Mouse (Mus musculus): Measurements from ENCODE around the gene Exoc6b. TPM values are rescaled to one million over a fixed set of nuclear protein-coding genes. Genes with fewer than 3 reads are reported as not detected.
A peak's percentile ranks its signal among the peaks of the same experiment; 100 is the strongest.

Gene Exoc6b
- total and polyA plus RNA-seq, 3 experiments: 6.2 to 20.8 (median 15.6) TPM

DNA sequence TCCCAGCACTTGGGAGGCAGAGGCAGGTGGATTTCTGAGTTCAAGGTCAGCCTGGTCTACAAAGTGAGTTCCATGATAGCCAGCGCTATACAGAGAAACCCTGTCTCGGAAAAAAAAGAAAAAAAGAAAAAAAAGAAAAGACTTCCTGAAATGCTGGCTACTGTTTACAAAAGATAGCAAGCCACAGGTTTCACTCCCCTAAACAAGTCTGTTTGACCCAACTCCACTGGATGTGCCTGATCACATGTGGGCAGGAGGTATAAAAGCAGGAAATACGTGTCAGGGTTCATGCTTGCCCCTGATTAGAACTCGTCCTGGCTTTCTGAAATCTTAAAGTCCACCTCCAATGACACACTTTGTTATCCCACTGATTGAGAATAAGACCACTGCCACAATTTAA, 18.2 kb downstream of the Exoc6b start:
- DNase-seq: no peak
- H3K36me3 ChIP-seq (ENCODE audit: control insufficient read depth, insufficient read depth, low read length): no peaks in the 10 kb centered on the region
- H3K27ac ChIP-seq: no peak overlapping the region
- 72% methylated on average over 4 of the region's 4 CpGs for WGBS
- intact Hi-C loops (cut with DNase I): no loop called here
- no peak overlapping the region for H3K9ac ChIP-seq (ENCODE audit: low read depth, low read length)
- H3K79me2 ChIP-seq (replicated peaks; ENCODE audit: control insufficient read depth, insufficient read depth, low read length): no peaks in the 10 kb centered on the region; the same call in 1 of the 2 replicates
- no peak overlapping the region for H3K4me3 ChIP-seq
- TF ChIP-seq POLR2A (IDR thresholded peaks at IDR 0.05; ENCODE audit: insufficient read depth, low read depth, low read length) (no peak), CTCF (IDR thresholded peaks at IDR 0.05) (no peak), EP300 (IDR thresholded peaks at IDR 0.05; ENCODE audit: insufficient read depth, low read depth, low read length) (no peak)
- H3K27me3 ChIP-seq (ENCODE audit: control insufficient read depth, insufficient read depth, low read length): no peaks in the 10 kb centered on the region
- H3K4me1 ChIP-seq (ENCODE audit: control insufficient read depth, insufficient read depth, low read length): no peaks in the 10 kb centered on the region

DNA sequence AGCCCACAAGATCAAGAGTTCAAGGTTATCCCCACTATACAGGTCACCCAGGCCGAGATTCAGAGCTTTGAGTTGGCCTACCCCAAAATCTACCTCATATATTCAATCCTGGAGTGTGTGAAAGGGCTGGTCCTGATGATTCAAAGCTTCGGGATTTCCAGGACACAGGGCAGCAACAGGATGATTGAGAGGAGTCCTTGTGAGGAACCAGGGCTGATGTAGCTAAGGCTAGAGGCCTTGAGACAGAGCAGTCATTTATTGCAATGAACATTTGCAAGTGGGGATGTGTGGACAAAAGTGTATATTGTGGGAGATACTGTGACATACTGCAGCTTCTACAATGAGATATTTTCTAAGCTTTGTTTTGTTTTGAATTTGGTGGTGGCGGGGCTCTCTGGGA, 22.8 kb downstream of the Exoc6b start:
- no peak overlapping the region for H3K9ac ChIP-seq (ENCODE audit: low read depth, low read length)
- no peak overlapping the region for H3K27ac ChIP-seq
- H3K4me1 ChIP-seq (ENCODE audit: control insufficient read depth, insufficient read depth, low read length): no peaks in the 10 kb centered on the region
- intact Hi-C loops (cut with DNase I): no loop called here
- H3K79me2 ChIP-seq (replicated peaks; ENCODE audit: control insufficient read depth, insufficient read depth, low read length): no peaks in the 10 kb centered on the region; the same call in 1 of the 2 replicates
- TF ChIP-seq CTCF (IDR thresholded peaks at IDR 0.05): no peak
- TF ChIP-seq EP300 (IDR thresholded peaks at IDR 0.05; ENCODE audit: insufficient read depth, low read depth, low read length): no peak
- no peak for TF ChIP-seq POLR2A (IDR thresholded peaks at IDR 0.05; ENCODE audit: insufficient read depth, low read depth, low read length)
- WGBS: 90% methylated on average over 3 of the region's 3 CpGs
- no peaks in the 10 kb centered on the region for H3K36me3 ChIP-seq (ENCODE audit: control insufficient read depth, insufficient read depth, low read length)
- no peak for DNase-seq
- H3K4me3 ChIP-seq: no peak overlapping the region
- no peaks in the 10 kb centered on the region for H3K27me3 ChIP-seq (ENCODE audit: control insufficient read depth, insufficient read depth, low read length)

DNA sequence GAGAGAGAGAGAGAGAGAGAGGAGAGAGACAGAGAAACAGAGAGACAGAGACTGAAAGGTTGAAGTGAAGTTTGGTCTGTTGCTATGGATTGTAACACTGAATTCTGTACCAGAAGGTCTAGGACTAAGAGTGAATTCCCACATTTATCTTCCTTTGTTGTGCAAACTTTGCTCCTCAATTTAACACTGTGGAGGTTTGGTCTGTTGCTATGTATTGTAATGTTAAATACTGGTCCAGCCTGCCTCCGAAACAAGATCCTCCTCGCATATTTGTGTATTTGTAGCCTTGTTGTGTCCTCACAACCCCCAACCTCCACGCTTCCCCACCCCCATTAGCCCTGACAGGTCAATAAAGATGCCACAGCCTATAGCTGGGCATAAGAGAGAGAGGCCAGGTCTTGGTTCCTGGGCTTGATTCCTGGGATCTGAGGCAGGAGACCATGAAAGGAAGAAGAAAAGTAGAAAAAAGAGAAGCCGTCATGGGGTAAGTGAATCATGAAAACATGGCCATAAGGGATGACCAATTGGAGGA, 24.6 kb downstream of the Exoc6b start:
- no peak overlapping the region for H3K9ac ChIP-seq (ENCODE audit: low read depth, low read length)
- TF ChIP-seq EP300 (IDR thresholded peaks at IDR 0.05; ENCODE audit: insufficient read depth, low read depth, low read length) (no peak), POLR2A (IDR thresholded peaks at IDR 0.05; ENCODE audit: insufficient read depth, low read depth, low read length) (no peak), CTCF (IDR thresholded peaks at IDR 0.05) (no peak)
- H3K27ac ChIP-seq: no peak overlapping the region
- WGBS: 87% methylated on average over 4 of the region's 4 CpGs
- H3K36me3 ChIP-seq (ENCODE audit: control insufficient read depth, insufficient read depth, low read length): no peaks in the 10 kb centered on the region
- no peak overlapping the region for H3K4me3 ChIP-seq
- H3K27me3 ChIP-seq (ENCODE audit: control insufficient read depth, insufficient read depth, low read length): no peaks in the 10 kb centered on the region
- intact Hi-C loops (cut with DNase I): no loop called here
- H3K79me2 ChIP-seq (replicated peaks; ENCODE audit: control insufficient read depth, insufficient read depth, low read length): no peaks in the 10 kb centered on the region; the same call in 1 of the 2 replicates
- no peaks in the 10 kb centered on the region for H3K4me1 ChIP-seq (ENCODE audit: control insufficient read depth, insufficient read depth, low read length)
- no peak for DNase-seq

DNA sequence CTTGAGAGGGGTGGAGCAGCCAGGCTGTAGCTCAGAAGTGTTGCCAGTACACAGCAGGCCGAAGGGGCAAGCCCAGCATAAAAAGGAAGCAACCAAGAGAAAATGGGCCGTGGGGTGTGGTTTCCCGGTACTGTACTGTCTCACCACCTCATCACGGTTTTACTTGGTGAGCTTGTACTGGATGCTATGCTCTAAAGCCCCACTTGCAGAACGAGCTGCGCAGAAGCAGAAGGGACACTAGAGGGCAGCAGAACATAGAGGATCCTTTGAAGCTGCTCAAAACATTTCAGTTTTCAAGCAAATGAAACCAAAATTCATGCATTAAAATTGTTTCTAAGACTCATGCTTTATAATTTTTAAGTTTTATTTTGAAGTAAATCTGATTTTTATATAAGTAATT, 31.6 kb downstream of the Exoc6b start:
- WGBS: 4% methylated on average over 6 of the region's 6 CpGs
- H3K9ac ChIP-seq (ENCODE audit: low read depth, low read length): no peak overlapping the region
- H3K27ac ChIP-seq: no peak overlapping the region
- H3K79me2 ChIP-seq (replicated peaks; ENCODE audit: control insufficient read depth, insufficient read depth, low read length): no peaks in the 10 kb centered on the region
- H3K36me3 ChIP-seq (ENCODE audit: control insufficient read depth, insufficient read depth, low read length): no peaks in the 10 kb centered on the region
- H3K4me1 ChIP-seq (ENCODE audit: control insufficient read depth, insufficient read depth, low read length): peaks cover 1% of the 10 kb centered on the region; the same call in 1 of the 2 replicates
- peak; percentile 42 to 52 for DNase-seq
- intact Hi-C loops (cut with DNase I): loop anchor here (1.0 to 2.0 kb wide), 3 partner anchors 31 to 94 kb away; partner anchors contain the start of gene Exoc6b
- no peak for TF ChIP-seq POLR2A (IDR thresholded peaks at IDR 0.05; ENCODE audit: insufficient read depth, low read depth, low read length)
- peak; percentile 100; the same call in 1 of the 2 replicates for TF ChIP-seq CTCF (IDR thresholded peaks at IDR 0.05)
- peak; percentile 75; the same call in 1 of the 2 replicates for TF ChIP-seq EP300 (IDR thresholded peaks at IDR 0.05; ENCODE audit: insufficient read depth, low read depth, low read length)
- H3K27me3 ChIP-seq (ENCODE audit: control insufficient read depth, insufficient read depth, low read length): no peaks in the 10 kb centered on the region
- no peak overlapping the region for H3K4me3 ChIP-seq

DNA sequence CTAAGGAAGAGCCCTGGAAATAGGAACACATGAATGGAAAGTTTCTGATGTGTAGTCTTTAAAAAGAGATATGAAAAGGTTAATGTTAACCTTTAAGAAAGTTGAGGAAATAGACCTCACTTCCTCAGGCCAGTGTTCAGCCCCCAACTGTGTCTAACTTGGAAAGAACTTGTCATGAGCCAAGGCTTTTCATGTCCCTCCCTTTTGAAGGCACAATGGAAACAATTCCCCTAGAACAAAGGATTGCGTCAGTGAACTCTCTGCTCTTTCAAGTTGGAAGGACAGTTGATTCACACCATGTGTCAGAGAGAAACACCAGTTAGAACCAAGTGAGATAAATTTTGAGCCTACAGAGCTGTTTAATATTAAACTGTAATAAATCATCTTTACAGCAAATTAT, 39.6 kb downstream of the Exoc6b start:
- 38% methylated on average over 1 of the region's 1 CpGs for WGBS
- H3K4me3 ChIP-seq: no peak overlapping the region
- DNase-seq: no peak
- no peaks in the 10 kb centered on the region for H3K27me3 ChIP-seq (ENCODE audit: control insufficient read depth, insufficient read depth, low read length)
- no peak overlapping the region for H3K27ac ChIP-seq
- no peaks in the 10 kb centered on the region; the same call in 1 of the 2 replicates for H3K4me1 ChIP-seq (ENCODE audit: control insufficient read depth, insufficient read depth, low read length)
- no peak for TF ChIP-seq CTCF (IDR thresholded peaks at IDR 0.05)
- TF ChIP-seq EP300 (IDR thresholded peaks at IDR 0.05; ENCODE audit: insufficient read depth, low read depth, low read length): no peak
- TF ChIP-seq POLR2A (IDR thresholded peaks at IDR 0.05; ENCODE audit: insufficient read depth, low read depth, low read length): no peak
- peaks cover 3% of the 10 kb centered on the region; the same call in 1 of the 2 replicates for H3K79me2 ChIP-seq (replicated peaks; ENCODE audit: control insufficient read depth, insufficient read depth, low read length)
- H3K9ac ChIP-seq (ENCODE audit: low read depth, low read length): no peak overlapping the region
- intact Hi-C loops (cut with DNase I): no loop called here
- peaks cover 4% of the 10 kb centered on the region for H3K36me3 ChIP-seq (ENCODE audit: control insufficient read depth, insufficient read depth, low read length)

DNA sequence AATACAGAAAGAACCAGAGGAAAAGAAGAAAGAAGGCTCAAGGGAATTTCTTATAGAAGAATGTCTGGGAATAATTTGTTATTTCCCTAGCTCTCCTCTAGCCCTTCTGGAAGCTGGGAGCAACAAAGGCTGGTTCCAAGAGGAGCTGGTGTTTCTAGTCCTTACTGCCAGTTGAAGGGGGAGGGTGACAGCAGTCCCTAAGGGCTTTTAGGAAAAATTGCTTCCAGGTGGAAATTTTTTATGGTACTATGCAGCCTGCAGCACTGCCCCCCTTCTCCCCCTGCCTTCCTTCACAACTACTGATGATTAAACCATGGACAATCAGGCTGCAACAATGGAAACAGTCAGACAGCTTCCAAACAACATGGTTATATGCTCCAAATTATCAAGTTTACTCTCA, 44.9 kb downstream of the Exoc6b start:
- intact Hi-C loops (cut with DNase I): no loop called here
- no peak overlapping the region for H3K4me3 ChIP-seq
- no peaks in the 10 kb centered on the region for H3K27me3 ChIP-seq (ENCODE audit: control insufficient read depth, insufficient read depth, low read length)
- H3K36me3 ChIP-seq (ENCODE audit: control insufficient read depth, insufficient read depth, low read length): peaks cover 2% of the 10 kb centered on the region
- H3K9ac ChIP-seq (ENCODE audit: low read depth, low read length): no peak overlapping the region
- no peak for DNase-seq
- H3K4me1 ChIP-seq (ENCODE audit: control insufficient read depth, insufficient read depth, low read length): no peaks in the 10 kb centered on the region; the same call in 1 of the 2 replicates
- TF ChIP-seq POLR2A (IDR thresholded peaks at IDR 0.05; ENCODE audit: insufficient read depth, low read depth, low read length) (no peak), CTCF (IDR thresholded peaks at IDR 0.05) (no peak), EP300 (IDR thresholded peaks at IDR 0.05; ENCODE audit: insufficient read depth, low read depth, low read length) (no peak)
- H3K79me2 ChIP-seq (replicated peaks; ENCODE audit: control insufficient read depth, insufficient read depth, low read length): peaks cover 3% of the 10 kb centered on the region; the same call in 1 of the 2 replicates
- H3K27ac ChIP-seq: no peak overlapping the region

Data from heart, adult 2 months (tissue).